Mouse (Mus musculus): Measurements from ENCODE around the gene Itfg2. TPM values are rescaled to one million over a fixed set of nuclear protein-coding genes. Genes with fewer than 3 reads are reported as not detected.

Itfg2 gene
- 35.6 and 39.2 TPM in 2 replicates for polyA plus RNA-seq (2015; fragmentation: Nextera tagmentation; extraction: Ambion mirVana)

DNA sequence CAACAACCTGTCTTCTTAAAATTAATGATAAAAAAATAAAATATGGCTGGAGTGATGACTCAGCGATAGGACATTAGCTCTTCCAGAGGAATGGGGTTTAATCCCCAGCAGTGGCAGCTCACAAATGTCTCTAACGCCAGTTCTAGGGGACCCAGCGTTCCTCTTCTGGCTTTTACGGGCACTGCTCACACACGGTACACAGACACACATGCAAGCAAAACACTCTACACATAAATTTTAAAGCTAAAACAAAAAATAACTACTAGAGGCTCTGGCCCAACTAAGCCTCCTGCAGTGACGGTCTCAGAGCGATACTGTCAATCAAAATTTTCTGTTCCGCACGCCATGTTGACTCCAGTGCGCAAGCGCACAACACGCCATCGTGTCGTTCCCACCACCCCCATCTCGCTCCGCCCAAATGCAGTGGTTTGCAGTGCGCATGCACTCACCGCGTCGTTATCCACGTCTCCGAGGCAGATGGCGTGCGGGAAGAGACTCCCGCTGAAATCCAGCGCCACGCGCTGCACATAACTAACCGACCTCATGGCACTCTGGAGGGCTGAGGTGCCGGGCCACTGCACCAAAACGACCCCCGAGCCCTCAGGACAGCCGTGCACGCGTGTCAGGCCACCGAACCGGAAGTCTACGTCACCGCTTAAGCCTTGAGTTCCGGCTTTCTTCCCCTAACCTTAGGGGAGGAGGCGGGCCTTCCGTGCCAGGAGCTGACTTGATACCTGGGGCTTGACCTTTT lies at the start of gene Itfg2:
Gene Itfg2, minus strand, starts transcription at position 663 of the 751 bp plus-strand sequence.
- WGBS: under 1% methylated on average over 42 of the region's 42 CpGs
- H3K36me3 ChIP-seq (ENCODE audit: insufficient read depth, low read length): peaks cover 11% of the 10 kb centered on the region

DNA sequence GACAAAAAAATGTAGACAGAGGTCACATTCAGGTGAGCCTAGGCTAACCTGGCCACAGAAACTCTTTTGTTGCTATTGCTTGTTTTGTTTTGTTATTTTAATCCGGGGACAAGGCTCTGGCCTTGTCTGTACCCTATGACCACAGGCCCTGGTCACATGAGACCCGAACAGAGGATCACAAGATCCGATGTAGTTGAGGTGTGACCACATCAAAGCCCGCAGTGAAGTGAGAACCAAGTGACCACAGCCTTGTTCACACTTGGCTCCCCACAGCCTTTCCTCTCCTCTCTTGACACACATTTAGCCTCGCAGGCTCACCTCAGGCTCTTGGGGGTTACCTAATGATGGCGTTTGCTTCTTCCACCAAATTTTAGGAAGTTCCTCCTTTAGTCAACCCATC lies 49.4 kb upstream of the Itfg2 start:
- no peak overlapping the region for H3K4me2 ChIP-seq (replicated peaks; ENCODE audit: low read depth, low read length)
- no peak overlapping the region for H3K4me3 ChIP-seq (ENCODE audit: low read length)
- no peak overlapping the region for H3K9ac ChIP-seq (replicated peaks; ENCODE audit: low read length)
- H3K9me3 ChIP-seq (ENCODE audit: low read length): no peaks in the 10 kb centered on the region; the same call in 1 of the 2 replicates
- 75% methylated on average over 6 of the region's 6 CpGs for WGBS
- 0 out of 2 replicates have a peak, but pooled peaks cover 3% of the 10 kb centered on the region for H3K4me1 ChIP-seq (ENCODE audit: insufficient read depth, low read length)
- no peak overlapping the region for H3K27ac ChIP-seq (ENCODE audit: low read length)
- H3K27me3 ChIP-seq (ENCODE audit: insufficient read depth, low read length): no peaks in the 10 kb centered on the region
- ATAC-seq (ENCODE audit: low FRiP score, low TSS enrichment): no peak
- no peaks in the 10 kb centered on the region for H3K36me3 ChIP-seq (ENCODE audit: insufficient read depth, low read length)

More for the DNA sequence above, at the start of gene Itfg2:
- H3K27me3 ChIP-seq (ENCODE audit: insufficient read depth, low read length): no peaks in the 10 kb centered on the region
- peak within 1 kb of the TSS; percentile 62 for H3K4me2 ChIP-seq (replicated peaks; ENCODE audit: low read depth, low read length)
- ATAC-seq (ENCODE audit: low FRiP score, low TSS enrichment): peak; percentile 93
- peak within 1 kb of the TSS; percentile 97 for H3K27ac ChIP-seq (ENCODE audit: low read length)
- H3K9me3 ChIP-seq (ENCODE audit: low read length): no peaks in the 10 kb centered on the region
- peak within 1 kb of the TSS; percentile 80 for H3K4me3 ChIP-seq (ENCODE audit: low read length)
- 0 out of 2 replicates have a peak, but pooled peaks cover 3% of the 10 kb centered on the region for H3K4me1 ChIP-seq (ENCODE audit: insufficient read depth, low read length)
- H3K9ac ChIP-seq (replicated peaks; ENCODE audit: low read length): peak within 1 kb of the TSS; percentile 84

DNA sequence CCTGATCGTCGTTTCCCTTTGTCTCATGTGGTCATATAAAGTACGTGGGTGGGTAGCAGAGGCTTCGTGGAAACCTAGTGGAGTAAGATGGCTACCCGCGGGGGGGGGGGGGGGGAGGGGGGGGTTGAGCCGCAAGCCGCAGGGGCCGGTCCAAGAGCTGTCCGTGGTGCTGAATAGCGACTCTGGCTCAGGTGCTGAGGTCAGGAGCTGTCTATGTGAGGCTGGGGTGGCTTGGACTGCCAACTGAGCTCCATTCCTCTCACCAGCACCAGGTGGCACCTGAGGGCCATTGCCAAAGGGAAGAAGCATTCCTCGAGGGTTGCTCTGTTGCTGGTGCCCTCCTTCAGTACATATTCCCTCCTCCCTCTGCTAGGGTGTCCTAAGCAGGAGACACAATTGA lies 44.7 kb upstream of the Itfg2 start:
- H3K9ac ChIP-seq (replicated peaks; ENCODE audit: low read length): no peak overlapping the region
- H3K36me3 ChIP-seq (ENCODE audit: insufficient read depth, low read length): no peaks in the 10 kb centered on the region
- peak overlapping the region; percentile 32 for H3K4me2 ChIP-seq (replicated peaks; ENCODE audit: low read depth, low read length)
- peak; percentile 49; the same call in 1 of the 2 replicates for ATAC-seq (ENCODE audit: low FRiP score, low TSS enrichment)
- no peaks in the 10 kb centered on the region for H3K27me3 ChIP-seq (ENCODE audit: insufficient read depth, low read length)
- no peaks in the 10 kb centered on the region; the same call in 1 of the 2 replicates for H3K9me3 ChIP-seq (ENCODE audit: low read length)
- no peak overlapping the region for H3K27ac ChIP-seq (ENCODE audit: low read length)
- no peak overlapping the region for H3K4me3 ChIP-seq (ENCODE audit: low read length)
- 9% methylated on average over 10 of the region's 12 CpGs for whole genome bisulfite sequencing
- no peaks in the 10 kb centered on the region for H3K4me1 ChIP-seq (ENCODE audit: insufficient read depth, low read length)

DNA sequence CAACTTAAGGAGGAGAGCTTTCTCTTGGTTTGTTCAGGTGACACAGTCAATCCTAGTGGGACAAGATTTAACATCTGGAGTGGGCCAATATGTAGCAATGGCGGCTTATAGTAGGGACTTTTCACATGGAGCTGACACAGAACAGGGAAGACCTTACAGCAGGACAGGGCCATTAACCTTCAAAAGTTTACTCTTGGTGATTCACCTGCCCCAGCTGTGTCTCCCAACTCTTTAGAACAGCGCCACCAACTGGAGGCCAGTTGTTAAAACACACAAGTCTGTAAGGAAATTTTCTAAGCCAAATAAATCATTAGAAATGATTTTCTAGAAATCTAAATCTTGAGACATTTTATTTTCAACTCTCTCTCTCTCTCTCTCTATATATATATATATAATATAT lies 42.6 kb upstream of the Itfg2 start:
- H3K36me3 ChIP-seq (ENCODE audit: insufficient read depth, low read length): no peaks in the 10 kb centered on the region
- no peak overlapping the region for H3K4me3 ChIP-seq (ENCODE audit: low read length)
- H3K9me3 ChIP-seq (ENCODE audit: low read length): no peaks in the 10 kb centered on the region; the same call in 1 of the 2 replicates
- no peak overlapping the region for H3K27ac ChIP-seq (ENCODE audit: low read length)
- WGBS: 49% methylated on average over 2 of the region's 2 CpGs
- no peak overlapping the region for H3K4me2 ChIP-seq (replicated peaks; ENCODE audit: low read depth, low read length)
- no peak for ATAC-seq (ENCODE audit: low FRiP score, low TSS enrichment)
- H3K9ac ChIP-seq (replicated peaks; ENCODE audit: low read length): no peak overlapping the region
- H3K27me3 ChIP-seq (ENCODE audit: insufficient read depth, low read length): no peaks in the 10 kb centered on the region
- no peaks in the 10 kb centered on the region for H3K4me1 ChIP-seq (ENCODE audit: insufficient read depth, low read length)

DNA sequence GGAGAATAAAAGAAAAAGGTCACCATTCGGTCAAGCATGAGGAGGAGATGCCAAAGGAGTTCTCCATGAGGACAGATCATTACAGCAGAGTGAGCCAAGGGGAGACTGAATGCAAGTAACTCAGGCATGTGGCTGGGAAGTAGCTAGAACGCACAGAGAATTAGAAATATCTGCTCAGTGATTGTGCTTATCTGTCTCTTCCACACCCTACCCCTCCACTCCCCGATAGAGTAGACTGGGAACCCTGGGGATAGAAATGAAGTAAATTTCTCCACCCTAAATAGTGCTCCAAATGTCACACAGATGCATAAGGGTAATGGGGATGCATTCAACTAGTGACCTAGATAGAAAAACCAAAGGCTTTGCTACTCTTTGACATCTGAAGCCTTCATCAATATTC lies 41.8 kb upstream of the Itfg2 start:
- WGBS: 69% methylated on average over 3 of the region's 3 CpGs

DNA sequence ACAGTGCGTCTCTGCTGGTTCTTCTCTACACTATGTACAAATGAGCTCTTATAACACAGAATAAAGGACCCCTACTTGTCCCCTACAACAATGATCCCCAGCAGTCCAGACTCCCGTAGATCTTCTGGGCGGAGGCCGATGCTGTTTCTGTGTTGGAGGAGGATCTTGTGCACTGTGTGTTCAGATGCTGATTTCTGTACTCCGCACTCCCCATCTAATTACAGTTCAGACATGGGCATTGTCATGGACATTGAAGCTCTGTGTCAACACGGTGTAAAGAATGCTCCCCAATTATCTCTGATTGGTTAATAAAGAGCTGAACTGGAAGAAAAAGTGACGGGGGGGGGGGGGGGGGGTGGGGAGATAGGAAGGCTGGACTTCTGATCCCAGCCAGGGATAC lies 41.3 kb upstream of the Itfg2 start:
- Histone ChIP-seq H3K4me3 (ENCODE audit: low read length) (no peak overlapping the region), H3K27ac (ENCODE audit: low read length) (no peak overlapping the region), H3K4me2 (replicated peaks; ENCODE audit: low read depth, low read length) (no peak overlapping the region), H3K27me3 (ENCODE audit: insufficient read depth, low read length) (no peaks in the 10 kb centered on the region), H3K36me3 (ENCODE audit: insufficient read depth, low read length) (no peaks in the 10 kb centered on the region), H3K9me3 (ENCODE audit: low read length) (no peaks in the 10 kb centered on the region; the same call in 1 of the 2 replicates), H3K9ac (replicated peaks; ENCODE audit: low read length) (no peak overlapping the region), H3K4me1 (ENCODE audit: insufficient read depth, low read length) (no peaks in the 10 kb centered on the region)
- WGBS: 65% methylated on average over 7 of the region's 7 CpGs
- ATAC-seq (ENCODE audit: low FRiP score, low TSS enrichment): no peak

More for the DNA sequence above, 41.8 kb upstream of the Itfg2 start:
- Histone ChIP-seq H3K4me1 (ENCODE audit: insufficient read depth, low read length) (no peaks in the 10 kb centered on the region), H3K4me2 (replicated peaks; ENCODE audit: low read depth, low read length) (no peak overlapping the region), H3K27me3 (ENCODE audit: insufficient read depth, low read length) (no peaks in the 10 kb centered on the region), H3K9me3 (ENCODE audit: low read length) (no peaks in the 10 kb centered on the region; the same call in 1 of the 2 replicates), H3K4me3 (ENCODE audit: low read length) (no peak overlapping the region), H3K36me3 (ENCODE audit: insufficient read depth, low read length) (no peaks in the 10 kb centered on the region), H3K27ac (ENCODE audit: low read length) (no peak overlapping the region), H3K9ac (replicated peaks; ENCODE audit: low read length) (no peak overlapping the region)
- no peak for ATAC-seq (ENCODE audit: low FRiP score, low TSS enrichment)

DNA sequence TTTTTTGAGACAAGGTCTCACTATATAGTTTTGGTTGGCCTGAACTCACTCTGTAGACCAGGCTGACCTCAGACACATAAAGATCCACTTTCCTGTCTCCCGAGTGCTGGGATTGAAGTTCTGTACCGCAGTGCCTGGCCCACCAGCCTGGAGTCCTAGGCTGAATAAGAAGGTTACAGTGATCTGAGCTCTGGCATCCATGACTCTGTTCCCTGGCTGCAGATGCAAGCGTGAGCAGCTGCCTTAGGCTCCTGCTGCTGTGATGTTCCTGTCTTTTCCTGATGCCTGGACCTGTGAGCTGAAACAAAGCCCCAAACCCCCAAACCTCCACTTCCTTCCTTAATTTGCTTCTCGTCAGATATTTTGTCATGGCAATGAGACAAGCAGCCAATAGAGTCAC lies 40.3 kb upstream of the Itfg2 start:
- 81% methylated on average over 4 of the region's 4 CpGs for WGBS

DNA sequence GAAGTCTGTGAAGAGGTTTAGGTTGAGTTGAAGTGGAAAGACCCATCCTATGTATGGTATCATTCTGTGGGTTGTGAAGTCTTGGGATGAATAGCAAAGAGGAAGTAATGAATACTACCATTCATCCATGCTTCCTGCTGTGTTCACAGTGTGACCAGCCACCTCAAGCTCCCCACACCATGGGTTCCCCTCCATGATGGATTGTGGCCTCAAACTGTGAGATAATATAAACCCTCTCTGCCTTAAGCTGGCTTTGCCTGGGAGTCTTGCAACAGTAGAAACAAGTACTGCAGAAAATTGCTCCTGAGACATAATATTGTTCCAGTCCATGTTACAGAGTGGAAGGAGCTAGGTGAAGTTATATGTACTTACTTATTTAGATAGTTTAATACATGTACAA lies 36.9 kb upstream of the Itfg2 start:
- H3K27ac ChIP-seq (ENCODE audit: low read length): no peak overlapping the region
- no peaks in the 10 kb centered on the region for H3K27me3 ChIP-seq (ENCODE audit: insufficient read depth, low read length)
- H3K4me3 ChIP-seq (ENCODE audit: low read length): no peak overlapping the region
- no peaks in the 10 kb centered on the region for H3K4me1 ChIP-seq (ENCODE audit: insufficient read depth, low read length)
- ATAC-seq (ENCODE audit: low FRiP score, low TSS enrichment): no peak
- H3K9me3 ChIP-seq (ENCODE audit: low read length): no peaks in the 10 kb centered on the region
- H3K36me3 ChIP-seq (ENCODE audit: insufficient read depth, low read length): no peaks in the 10 kb centered on the region
- H3K4me2 ChIP-seq (replicated peaks; ENCODE audit: low read depth, low read length): no peak overlapping the region
- H3K9ac ChIP-seq (replicated peaks; ENCODE audit: low read length): no peak overlapping the region

More for the DNA sequence above, 40.3 kb upstream of the Itfg2 start:
- Histone ChIP-seq H3K9me3 (ENCODE audit: low read length) (no peaks in the 10 kb centered on the region; the same call in 1 of the 2 replicates), H3K9ac (replicated peaks; ENCODE audit: low read length) (no peak overlapping the region), H3K4me1 (ENCODE audit: insufficient read depth, low read length) (no peaks in the 10 kb centered on the region), H3K4me2 (replicated peaks; ENCODE audit: low read depth, low read length) (no peak overlapping the region), H3K27ac (ENCODE audit: low read length) (no peak overlapping the region), H3K36me3 (ENCODE audit: insufficient read depth, low read length) (no peaks in the 10 kb centered on the region), H3K27me3 (ENCODE audit: insufficient read depth, low read length) (no peaks in the 10 kb centered on the region), H3K4me3 (ENCODE audit: low read length) (no peak overlapping the region)
- no peak for ATAC-seq (ENCODE audit: low FRiP score, low TSS enrichment)

DNA sequence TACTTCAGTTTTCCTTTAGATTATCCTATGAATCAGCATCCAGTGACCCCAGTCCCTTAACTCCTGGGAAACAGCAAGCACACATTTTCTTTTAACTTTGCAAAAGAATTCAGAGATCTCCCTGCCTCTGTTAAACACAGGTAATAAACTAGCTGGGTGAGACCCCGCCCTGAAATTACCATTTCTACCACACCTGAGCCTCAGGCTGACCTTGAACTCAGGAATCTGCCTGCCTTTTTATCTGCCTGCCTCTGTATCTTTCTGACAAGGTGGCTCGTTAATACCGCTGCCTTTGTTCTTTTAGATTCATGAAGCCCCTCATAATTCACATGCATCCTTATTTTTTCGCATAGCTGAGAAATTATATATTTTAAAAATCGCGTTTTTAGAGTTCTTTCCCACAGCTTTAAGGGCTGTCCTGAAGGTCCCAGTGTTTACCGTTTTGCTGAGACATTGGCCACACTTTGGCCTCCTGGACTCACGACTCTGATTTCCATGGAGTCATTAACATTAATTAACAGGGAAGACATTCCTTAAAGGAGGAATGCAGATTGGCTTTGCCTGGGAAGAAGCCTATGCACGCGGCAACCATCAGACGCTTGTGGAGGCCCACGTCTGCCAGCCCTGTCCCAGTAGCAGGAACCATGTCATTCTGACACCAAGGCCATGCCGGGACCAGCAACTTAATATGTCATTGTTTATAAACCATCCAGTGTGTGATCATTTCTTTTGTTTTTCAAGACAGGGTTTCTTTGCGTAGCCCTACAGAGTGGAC lies 36.2 kb upstream of the Itfg2 start:
- Histone ChIP-seq H3K4me1 (ENCODE audit: insufficient read depth, low read length) (no peaks in the 10 kb centered on the region), H3K36me3 (ENCODE audit: insufficient read depth, low read length) (no peaks in the 10 kb centered on the region), H3K27me3 (ENCODE audit: insufficient read depth, low read length) (no peaks in the 10 kb centered on the region), H3K4me3 (ENCODE audit: low read length) (no peak overlapping the region), H3K9ac (replicated peaks; ENCODE audit: low read length) (no peak overlapping the region), H3K4me2 (replicated peaks; ENCODE audit: low read depth, low read length) (no peak overlapping the region), H3K27ac (ENCODE audit: low read length) (no peak overlapping the region), H3K9me3 (ENCODE audit: low read length) (no peaks in the 10 kb centered on the region)
- no peak for ATAC-seq (ENCODE audit: low FRiP score, low TSS enrichment)
- 78% methylated on average over 14 of the region's 14 CpGs for WGBS

DNA sequence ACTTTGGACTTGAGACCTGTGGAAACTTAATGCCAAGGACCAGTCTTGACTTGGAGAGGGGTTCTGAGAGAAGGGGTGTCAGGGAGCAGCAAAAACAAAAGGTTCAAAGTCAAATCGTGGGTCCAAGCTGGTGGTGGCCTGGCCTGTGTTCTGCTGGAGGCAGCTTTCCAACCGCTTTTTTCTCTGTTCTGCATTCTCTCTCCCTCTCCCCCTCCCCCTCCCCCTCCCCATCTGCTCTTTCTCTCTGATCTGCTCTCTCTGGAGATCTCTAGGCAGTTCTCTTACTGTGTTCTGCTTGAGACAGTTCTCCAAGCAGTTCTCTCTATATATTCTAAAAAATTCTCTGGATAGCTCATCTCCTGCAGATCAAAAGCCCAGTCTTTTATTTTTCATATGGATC lies 35.6 kb upstream of the Itfg2 start:
- no peaks in the 10 kb centered on the region for H3K27me3 ChIP-seq (ENCODE audit: insufficient read depth, low read length)
- H3K9ac ChIP-seq (replicated peaks; ENCODE audit: low read length): no peak overlapping the region
- 38% methylated on average over 2 of the region's 2 CpGs for WGBS
- ATAC-seq (ENCODE audit: low FRiP score, low TSS enrichment): no peak
- no peaks in the 10 kb centered on the region for H3K4me1 ChIP-seq (ENCODE audit: insufficient read depth, low read length)
- H3K4me2 ChIP-seq (replicated peaks; ENCODE audit: low read depth, low read length): no peak overlapping the region
- no peaks in the 10 kb centered on the region for H3K36me3 ChIP-seq (ENCODE audit: insufficient read depth, low read length)
- no peak overlapping the region for H3K4me3 ChIP-seq (ENCODE audit: low read length)
- H3K9me3 ChIP-seq (ENCODE audit: low read length): no peaks in the 10 kb centered on the region
- no peak overlapping the region for H3K27ac ChIP-seq (ENCODE audit: low read length)

Measured in kidney, embryonic 16.5 days (tissue).